Mouse (Mus musculus) myocyte (in vitro differentiated cells): ENCODE measurements around the gene Sec22c.

Experiments
- CEBPB ChIP-seq: IDR thresholded peaks from 2 replicates; pipeline ENCODE4 v1.6.1; 2011; ENCODE audit warnings: mild to moderate bottlenecking, moderate library complexity; ENCODE audit not compliant: poor library complexity, insufficient read depth, severe bottlenecking
- E2F4 ChIP-seq: IDR thresholded peaks from one replicate; pipeline ENCODE4 v1.6.1; 2011; ENCODE audit warnings: mild to moderate bottlenecking, control low read depth, moderate library complexity; ENCODE audit not compliant: insufficient read depth
- MAX ChIP-seq: IDR thresholded peaks from one replicate; pipeline ENCODE4 v1.6.1; 2011; ENCODE audit warnings: low read depth, mild to moderate bottlenecking, control low read depth
- MYOD1 ChIP-seq, 3 experiments: IDR thresholded peaks; one replicate each; pipeline ENCODE4 v1.6.1; 2011; ENCODE audit warnings: control low read depth in 2 of 3, low read depth in 2 of 3, mild to moderate bottlenecking in 2 of 3, moderate library complexity in 1 of 3; ENCODE audit not compliant: insufficient read length in 2 of 3, control insufficient read depth in 1 of 3
- MYOG ChIP-seq, 3 experiments: IDR thresholded peaks; one replicate each; pipeline ENCODE4 v1.6.1; 2011; ENCODE audit warnings: control low read depth in 2 of 3, low read depth in 2 of 3, mild to moderate bottlenecking in 2 of 3; ENCODE audit not compliant: insufficient read length in 2 of 3, control insufficient read depth in 1 of 3, insufficient read depth in 1 of 3
- POLR2A ChIP-seq: IDR thresholded peaks from one replicate; pipeline ENCODE4 v1.6.1; 2011; ENCODE audit warnings: low read depth, mild to moderate bottlenecking, control low read depth, moderate library complexity; ENCODE audit not compliant: insufficient read length
- POLR2AphosphoS2 ChIP-seq: IDR thresholded peaks from one replicate; pipeline ENCODE4 v1.6.1; 2011; ENCODE audit warnings: low read depth, control low read depth; ENCODE audit not compliant: insufficient read length
- TCF12 ChIP-seq: IDR thresholded peaks from one replicate; pipeline ENCODE4 v1.6.1; 2011; ENCODE audit warnings: mild to moderate bottlenecking, control low read depth; ENCODE audit not compliant: poor library complexity, insufficient read depth, severe bottlenecking
- TCF3 ChIP-seq: IDR thresholded peaks from one replicate; pipeline ENCODE4 v1.6.1; 2011; ENCODE audit warnings: low read depth, control low read depth; ENCODE audit not compliant: insufficient read length
- USF1 ChIP-seq: IDR thresholded peaks from one replicate; pipeline ENCODE4 v1.6.1; 2011; ENCODE audit warnings: low read depth, mild to moderate bottlenecking, control low read depth, moderate library complexity

- no peak for TF ChIP-seq POLR2A
- TF ChIP-seq USF1, result no peak
- TF ChIP-seq MAX, result no peak
- TF ChIP-seq TCF12, result no peak
- TF ChIP-seq MYOG (IDR thresholded peaks at IDR 0.05; ENCODE audit: control insufficient read depth in 1 of 3, insufficient read depth in 1 of 3, insufficient read length in 2 of 3, low read depth in 2 of 3), result no peak
- TF ChIP-seq POLR2AphosphoS2, result no peak
- TF ChIP-seq MYOD1 (IDR thresholded peaks at IDR 0.05; ENCODE audit: control insufficient read depth in 1 of 3, insufficient read length in 2 of 3, low read depth in 2 of 3), result no peak
- no peak for TF ChIP-seq CEBPB
- TF ChIP-seq E2F4, result no peak
- TF ChIP-seq TCF3, result no peak
These were observed 12.9 kb upstream of the Sec22c start for GRCm38 (mm10) chr9:121718070-121718705.
